Mouse (Mus musculus) forebrain, embryonic 10.5 days (tissue): ENCODE measurements around the gene Tcf12. TPM values are rescaled to one million over a fixed set of nuclear protein-coding genes. Genes with fewer than 3 reads are reported as not detected.

ENCODE experiments used
- DNase-seq: peaks from one replicate; pipeline ENCODE4 v3.0.0-alpha.2; 2017; ENCODE audit warnings: low spot score; ENCODE audit errors: extremely low spot score
- H3K27ac ChIP-seq: fragments of 300-500 bp; sonication (generic); 2 replicates; pipeline ENCODE4 v1.5.1; 2016; ENCODE audit warnings: mild to moderate bottlenecking
- H3K27me3 ChIP-seq: fragments of 300-500 bp; sonication (generic); 2 replicates; pipeline ENCODE4 v1.6.1; 2016; ENCODE audit warnings: mild to moderate bottlenecking; ENCODE audit not compliant: poor library complexity, severe bottlenecking
- H3K36me3 ChIP-seq: fragments of 300-500 bp; sonication (generic); replicated peaks from 2 replicates; pipeline ENCODE4 v1.6.1; 2016; ENCODE audit warnings: mild to moderate bottlenecking, moderate library complexity
- H3K4me1 ChIP-seq: fragments of 300-500 bp; sonication (generic); 2 replicates; pipeline ENCODE4 v1.6.1; 2016
- H3K4me3 ChIP-seq: fragments of 300-500 bp; sonication (generic); 2 replicates; pipeline ENCODE4 v1.5.1; 2016; ENCODE audit warnings: mild to moderate bottlenecking, moderate library complexity
- H3K9me3 ChIP-seq: fragments of 300-500 bp; sonication (generic); 2 replicates; pipeline ENCODE4 v1.6.1; 2016; ENCODE audit warnings: mild to moderate bottlenecking, moderate library complexity
- WGBS: fragments of 180-500 bp; shearing (Covaris S2); methylation state at CpG from one replicate; pipeline ENCODE4 v1.1.7; 2016; 5-methylcytosine and 5-hydroxymethylcytosine counted together
- polyA plus RNA-seq: library from polyadenylated mRNA; unstranded; fragments of >200 nt; fragmentation: Nextera tagmentation; extraction: Ambion mirVana; gene quantifications from 2 replicates; pipeline ENCODE4 v1.2.1, GENCODE M21; 2016

Gene Tcf12
- 109 and 110 TPM in 2 replicates for polyA plus RNA-seq

- Histone ChIP-seq H3K36me3 (peaks cover 19% of the 10 kb centered on the region), H3K4me3 (peak within 1 kb of the TSS; percentile 98), H3K27me3 (peaks cover 10% of the 10 kb centered on the region), H3K9me3 (no peaks in the 10 kb centered on the region), H3K27ac (peak within 1 kb of the TSS; percentile 99), H3K4me1 (peaks cover 32% of the 10 kb centered on the region)
- WGBS: 2% methylated on average over 77 of the region's 88 CpGs
- peak; percentile 82 for DNase-seq
Observed at GRCm38 (mm10) chr9:72111622-72112550, at the start of gene Tcf12. Gene Tcf12, minus strand, starts transcription at chr9:72111871.

- Histone ChIP-seq H3K4me3 (no peak overlapping the region), H3K9me3 (peaks cover 5% of the 10 kb centered on the region; the same call in 1 of the 2 replicates), H3K27me3 (peaks cover 41% of the 10 kb centered on the region), H3K27ac (no peak overlapping the region), H3K4me1 (peaks cover 17% of the 10 kb centered on the region), H3K36me3 (no peaks in the 10 kb centered on the region)
- WGBS: 86% methylated on average over 2 of the region's 2 CpGs
- no peak for DNase-seq
Observed at GRCm38 (mm10) chr9:72158392-72158791, 46.7 kb upstream of the Tcf12 start.

GRCm38 (mm10) chr9:72157091-72157490 is 45.4 kb upstream of the Tcf12 start:
- Histone ChIP-seq H3K27ac (no peak overlapping the region), H3K4me3 (no peak overlapping the region)
- 79% methylated on average over 1 of the region's 1 CpGs for WGBS

GRCm38 (mm10) chr9:72155250-72156138 is 43.8 kb upstream of the Tcf12 start:
- Histone ChIP-seq H3K27me3 (peaks cover 47% of the 10 kb centered on the region), H3K9me3 (peaks cover 5% of the 10 kb centered on the region; the same call in 1 of the 2 replicates), H3K4me3 (peak overlapping the region; percentile 34), H3K27ac (peak overlapping the region; percentile 53; the same call in 1 of the 2 replicates), H3K4me1 (peaks cover 17% of the 10 kb centered on the region), H3K36me3 (no peaks in the 10 kb centered on the region)
- DNase-seq: no peak
- WGBS: 30% methylated on average over 21 of the region's 21 CpGs

More at GRCm38 (mm10) chr9:72157091-72157490, 45.4 kb upstream of the Tcf12 start:
- Histone ChIP-seq H3K27me3 (peaks cover 47% of the 10 kb centered on the region), H3K9me3 (peaks cover 5% of the 10 kb centered on the region; the same call in 1 of the 2 replicates), H3K4me1 (peaks cover 17% of the 10 kb centered on the region), H3K36me3 (no peaks in the 10 kb centered on the region)
- DNase-seq: no peak

- H3K36me3 ChIP-seq: no peaks in the 10 kb centered on the region
- no peaks in the 10 kb centered on the region for H3K27me3 ChIP-seq
- no peak overlapping the region for H3K4me3 ChIP-seq
- WGBS: 95% methylated on average over 5 of the region's 5 CpGs
- H3K4me1 ChIP-seq: peaks cover 4% of the 10 kb centered on the region; the same call in 1 of the 2 replicates
- H3K27ac ChIP-seq: no peak overlapping the region
- DNase-seq: no peak
- H3K9me3 ChIP-seq: no peaks in the 10 kb centered on the region
Observed at GRCm38 (mm10) chr9:72144148-72144547, 32.5 kb upstream of the Tcf12 start.

- DNase-seq: no peak
- Histone ChIP-seq H3K9me3 (no peaks in the 10 kb centered on the region), H3K36me3 (no peaks in the 10 kb centered on the region), H3K27ac (no peak overlapping the region), H3K4me1 (peaks cover 10% of the 10 kb centered on the region), H3K4me3 (no peak overlapping the region), H3K27me3 (no peaks in the 10 kb centered on the region; the same call in 1 of the 2 replicates)
Observed at GRCm38 (mm10) chr9:72137899-72138298, 26.2 kb upstream of the Tcf12 start.

GRCm38 (mm10) chr9:72133772-72134245 is 22.1 kb upstream of the Tcf12 start:
- 66% methylated on average over 4 of the region's 4 CpGs for WGBS

GRCm38 (mm10) chr9:72133089-72133771 is 21.6 kb upstream of the Tcf12 start:
- Histone ChIP-seq H3K9me3 (no peaks in the 10 kb centered on the region), H3K4me3 (peak overlapping the region; percentile 75), H3K27me3 (peaks cover 14% of the 10 kb centered on the region), H3K36me3 (no peaks in the 10 kb centered on the region), H3K4me1 (peaks cover 20% of the 10 kb centered on the region), H3K27ac (peak overlapping the region; percentile 97)
- DNase-seq: peak; percentile 88
- WGBS: 2% methylated on average over 53 of the region's 56 CpGs

More at GRCm38 (mm10) chr9:72133772-72134245, 22.1 kb upstream of the Tcf12 start:
- Histone ChIP-seq H3K27ac (peak overlapping the region; percentile 97), H3K9me3 (no peaks in the 10 kb centered on the region), H3K36me3 (no peaks in the 10 kb centered on the region), H3K27me3 (peaks cover 14% of the 10 kb centered on the region), H3K4me3 (peak overlapping the region; percentile 75), H3K4me1 (peaks cover 20% of the 10 kb centered on the region)
- DNase-seq: no peak

- peak overlapping the region; percentile 75 for H3K4me3 ChIP-seq
- peaks cover 14% of the 10 kb centered on the region for H3K27me3 ChIP-seq
- WGBS: under 1% methylated on average over 18 of the region's 29 CpGs
- H3K27ac ChIP-seq: peak overlapping the region; percentile 97
- H3K4me1 ChIP-seq: peaks cover 20% of the 10 kb centered on the region
- DNase-seq: no peak
- no peaks in the 10 kb centered on the region for H3K9me3 ChIP-seq
- no peaks in the 10 kb centered on the region for H3K36me3 ChIP-seq
Observed at GRCm38 (mm10) chr9:72132728-72133088, 21.0 kb upstream of the Tcf12 start.

- no peak overlapping the region for H3K4me3 ChIP-seq
- DNase-seq: no peak
- no peak overlapping the region for H3K27ac ChIP-seq
- H3K4me1 ChIP-seq: peaks cover 20% of the 10 kb centered on the region
- peaks cover 14% of the 10 kb centered on the region for H3K27me3 ChIP-seq
- H3K9me3 ChIP-seq: no peaks in the 10 kb centered on the region
- H3K36me3 ChIP-seq: no peaks in the 10 kb centered on the region
- WGBS: 91% methylated on average over 4 of the region's 4 CpGs
Observed at GRCm38 (mm10) chr9:72129884-72130283, 18.2 kb upstream of the Tcf12 start.

- no peak for DNase-seq
- Histone ChIP-seq H3K27me3 (no peaks in the 10 kb centered on the region), H3K9me3 (no peaks in the 10 kb centered on the region), H3K4me1 (no peaks in the 10 kb centered on the region), H3K27ac (no peak overlapping the region), H3K36me3 (no peaks in the 10 kb centered on the region), H3K4me3 (no peak overlapping the region)
- WGBS: 92% methylated on average over 1 of the region's 1 CpGs
Observed at GRCm38 (mm10) chr9:72125442-72125841, 13.8 kb upstream of the Tcf12 start.

GRCm38 (mm10) chr9:72118490-72118889 is 6.8 kb upstream of the Tcf12 start:
- Histone ChIP-seq H3K27ac (no peak overlapping the region), H3K36me3 (no peaks in the 10 kb centered on the region), H3K9me3 (no peaks in the 10 kb centered on the region), H3K27me3 (no peaks in the 10 kb centered on the region; the same call in 1 of the 2 replicates), H3K4me3 (no peak overlapping the region), H3K4me1 (no peaks in the 10 kb centered on the region)
- no peak for DNase-seq
